Mouse (Mus musculus): Measurements from ENCODE around the gene Col16a1. TPM values are rescaled to one million over a fixed set of nuclear protein-coding genes. Genes with fewer than 3 reads are reported as not detected.
A peak's percentile ranks its signal among the peaks of the same experiment; 100 is the strongest.

Gene Col16a1
- total RNA-seq, 1 experiment: 4.9 TPM

- Histone ChIP-seq H3K4me1 (ENCODE audit: control insufficient read depth in 2 of 2, insufficient read depth in 2 of 2, low read length in 2 of 2, poor library complexity in 1 of 2) (peaks cover 0 to 12% of the 10 kb centered on the region in 2 experiments; a peak in 2 of 4 replicates), H3K9me3 (ENCODE audit: control insufficient read depth, insufficient read depth, low read depth, low read length) (no peaks in the 10 kb centered on the region), H3K36me3 (ENCODE audit: control insufficient read depth, insufficient read depth, low read length, poor library complexity, severe bottlenecking) (no peaks in the 10 kb centered on the region), H3K4me3 (ENCODE audit: insufficient read depth in 1 of 2, low read depth in 1 of 2, low read length in 2 of 2, poor library complexity in 1 of 2, severe bottlenecking in 1 of 2) (no peak overlapping the region), H3K27ac (ENCODE audit: insufficient read depth, low read depth, low read length, poor library complexity, severe bottlenecking) (no peak overlapping the region), H3K9ac (ENCODE audit: insufficient read depth, low read depth, low read length, poor library complexity, severe bottlenecking) (no peak overlapping the region)
- no peak for DNase-seq (ENCODE audit: low read depth, low spot score)
- in situ Hi-C loops (cut with MboI; ENCODE audit: low sequenced_read_pairs in 2 of 2, unreplicated experiment in 2 of 2): no loop called here
- TF ChIP-seq CHD2 (IDR thresholded peaks at IDR 0.05; ENCODE audit: low read depth, low read length) (no peak), ZNF384 (IDR thresholded peaks at IDR 0.05; ENCODE audit: low read depth, low read length) (no peak), ZC3H11A (IDR thresholded peaks at IDR 0.05; ENCODE audit: borderline replicate concordance, low read depth, low read length) (no peak), HCFC1 (IDR thresholded peaks at IDR 0.05; ENCODE audit: borderline replicate concordance, insufficient read depth, low read length) (no peak), MAFK (IDR thresholded peaks at IDR 0.05; ENCODE audit: insufficient read depth, low read depth, low read length) (no peak)
These were observed 6.6 kb upstream of the Col16a1 start for GRCm38 (mm10) chr4:130041076-130041475.

- H3K27ac ChIP-seq (ENCODE audit: insufficient read depth, low read depth, low read length, poor library complexity, severe bottlenecking): no peak overlapping the region
- no peak overlapping the region for H3K4me3 ChIP-seq (ENCODE audit: insufficient read depth in 1 of 2, low read depth in 1 of 2, low read length in 2 of 2, poor library complexity in 1 of 2, severe bottlenecking in 1 of 2)
- no peaks in the 10 kb centered on the region for H3K9me3 ChIP-seq (ENCODE audit: control insufficient read depth, insufficient read depth, low read depth, low read length)
- H3K9ac ChIP-seq (ENCODE audit: insufficient read depth, low read depth, low read length, poor library complexity, severe bottlenecking): no peak overlapping the region
- TF ChIP-seq HCFC1 (IDR thresholded peaks at IDR 0.05; ENCODE audit: borderline replicate concordance, insufficient read depth, low read length) (no peak), CHD2 (IDR thresholded peaks at IDR 0.05; ENCODE audit: low read depth, low read length) (no peak), ZNF384 (IDR thresholded peaks at IDR 0.05; ENCODE audit: low read depth, low read length) (no peak), MAFK (IDR thresholded peaks at IDR 0.05; ENCODE audit: insufficient read depth, low read depth, low read length) (no peak)
- no peaks in the 10 kb centered on the region for H3K36me3 ChIP-seq (ENCODE audit: control insufficient read depth, insufficient read depth, low read length, poor library complexity, severe bottlenecking)
- peaks cover 0 to 10% of the 10 kb centered on the region in 2 experiments; a peak in 1 of 4 replicates for H3K4me1 ChIP-seq (ENCODE audit: control insufficient read depth in 2 of 2, insufficient read depth in 2 of 2, low read length in 2 of 2, poor library complexity in 1 of 2)
- DNase-seq (ENCODE audit: low read depth, low spot score): no peak
- in situ Hi-C loops (cut with MboI; ENCODE audit: low sequenced_read_pairs in 2 of 2, unreplicated experiment in 2 of 2): no loop called here
These were observed 3.4 kb upstream of the Col16a1 start for GRCm38 (mm10) chr4:130044211-130044610.

DNA sequence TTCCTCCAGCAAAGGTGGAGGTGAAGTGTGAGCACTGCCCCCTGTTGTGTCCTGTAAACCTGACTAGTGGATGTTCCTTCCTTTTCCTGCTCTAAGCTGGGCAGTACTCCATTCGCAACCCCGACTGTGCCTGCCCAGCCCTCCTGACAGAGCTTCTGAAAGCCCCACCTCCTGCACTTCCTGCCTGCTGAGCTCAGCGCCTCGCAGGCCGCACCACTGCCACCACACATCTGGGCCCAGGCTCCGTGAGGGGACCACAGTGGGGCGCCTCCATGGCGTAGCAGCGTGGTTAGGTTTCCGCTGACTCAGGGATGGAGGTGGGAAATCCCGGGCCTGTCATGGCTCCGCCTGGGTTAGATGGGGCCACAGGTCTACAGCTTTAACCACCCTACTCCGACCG lies 2.0 kb upstream of the Col16a1 start:
- H3K4me3 ChIP-seq (ENCODE audit: insufficient read depth in 1 of 2, low read depth in 1 of 2, low read length in 2 of 2, poor library complexity in 1 of 2, severe bottlenecking in 1 of 2): peak overlapping the region in 1 of 2 experiments; percentile 23; a peak in 2 of 4 replicates
- H3K9ac ChIP-seq (ENCODE audit: insufficient read depth, low read depth, low read length, poor library complexity, severe bottlenecking): no peak overlapping the region
- in situ Hi-C loops (cut with MboI; ENCODE audit: low sequenced_read_pairs in 2 of 2, unreplicated experiment in 2 of 2): no loop called here
- DNase-seq (ENCODE audit: low read depth, low spot score): no peak
- no peaks in the 10 kb centered on the region for H3K36me3 ChIP-seq (ENCODE audit: control insufficient read depth, insufficient read depth, low read length, poor library complexity, severe bottlenecking)
- TF ChIP-seq MAFK (IDR thresholded peaks at IDR 0.05; ENCODE audit: insufficient read depth, low read depth, low read length) (0 out of 2 replicates have a peak, but pooled peaks have one; percentile 36), HCFC1 (IDR thresholded peaks at IDR 0.05; ENCODE audit: borderline replicate concordance, insufficient read depth, low read length) (no peak), CHD2 (IDR thresholded peaks at IDR 0.05; ENCODE audit: low read depth, low read length) (no peak), ZC3H11A (IDR thresholded peaks at IDR 0.05; ENCODE audit: borderline replicate concordance, low read depth, low read length) (no peak), ZNF384 (IDR thresholded peaks at IDR 0.05; ENCODE audit: low read depth, low read length) (no peak)
- no peak overlapping the region for H3K27ac ChIP-seq (ENCODE audit: insufficient read depth, low read depth, low read length, poor library complexity, severe bottlenecking)
- peaks cover 0 to 10% of the 10 kb centered on the region in 2 experiments; a peak in 1 of 4 replicates for H3K4me1 ChIP-seq (ENCODE audit: control insufficient read depth in 2 of 2, insufficient read depth in 2 of 2, low read length in 2 of 2, poor library complexity in 1 of 2)
- H3K9me3 ChIP-seq (ENCODE audit: control insufficient read depth, insufficient read depth, low read depth, low read length): no peaks in the 10 kb centered on the region

- H3K27ac ChIP-seq (ENCODE audit: insufficient read depth, low read depth, low read length, poor library complexity, severe bottlenecking): no peak overlapping the region
- no peak for DNase-seq (ENCODE audit: low read depth, low spot score)
- no peaks in the 10 kb centered on the region for H3K9me3 ChIP-seq (ENCODE audit: control insufficient read depth, insufficient read depth, low read depth, low read length)
- in situ Hi-C loops (cut with MboI; ENCODE audit: low sequenced_read_pairs in 2 of 2, unreplicated experiment in 2 of 2): no loop called here
- H3K4me3 ChIP-seq (ENCODE audit: insufficient read depth in 1 of 2, low read depth in 1 of 2, low read length in 2 of 2, poor library complexity in 1 of 2, severe bottlenecking in 1 of 2): peak overlapping the region; percentile 66 to 69; a peak in 3 of 4 replicates
- peaks cover 0 to 10% of the 10 kb centered on the region in 2 experiments; a peak in 1 of 4 replicates for H3K4me1 ChIP-seq (ENCODE audit: control insufficient read depth in 2 of 2, insufficient read depth in 2 of 2, low read length in 2 of 2, poor library complexity in 1 of 2)
- no peak for TF ChIP-seq ZNF384 (IDR thresholded peaks at IDR 0.05; ENCODE audit: low read depth, low read length)
- no peak for TF ChIP-seq CHD2 (IDR thresholded peaks at IDR 0.05; ENCODE audit: low read depth, low read length)
- no peak for TF ChIP-seq MAFK (IDR thresholded peaks at IDR 0.05; ENCODE audit: insufficient read depth, low read depth, low read length)
- no peak for TF ChIP-seq HCFC1 (IDR thresholded peaks at IDR 0.05; ENCODE audit: borderline replicate concordance, insufficient read depth, low read length)
- TF ChIP-seq ZC3H11A (IDR thresholded peaks at IDR 0.05; ENCODE audit: borderline replicate concordance, low read depth, low read length): no peak
- H3K9ac ChIP-seq (ENCODE audit: insufficient read depth, low read depth, low read length, poor library complexity, severe bottlenecking): peak overlapping the region; percentile 6
- no peaks in the 10 kb centered on the region for H3K36me3 ChIP-seq (ENCODE audit: control insufficient read depth, insufficient read depth, low read length, poor library complexity, severe bottlenecking)
These were observed 501 bp downstream of the Col16a1 start for GRCm38 (mm10) chr4:130048203-130048479.

All from ES-E14 (cell line).